Mouse (Mus musculus) central nervous system, embryonic 18 days (tissue): ENCODE measurements around the gene Ttpal. TPM values are rescaled to one million over a fixed set of nuclear protein-coding genes. Genes with fewer than 3 reads are reported as not detected.

Experiments used
- polyA plus RNA-seq: library from polyadenylated mRNA; depleted of rRNA; stranded (reverse); fragments of >200 nt; gene quantifications from 2 replicates; pipeline ENCODE4 v1.2.3, GENCODE M21; 2012; rRNA removed

Gene Ttpal
- 28.1 and 28.4 TPM in 2 replicates for polyA plus RNA-seq

DNA sequence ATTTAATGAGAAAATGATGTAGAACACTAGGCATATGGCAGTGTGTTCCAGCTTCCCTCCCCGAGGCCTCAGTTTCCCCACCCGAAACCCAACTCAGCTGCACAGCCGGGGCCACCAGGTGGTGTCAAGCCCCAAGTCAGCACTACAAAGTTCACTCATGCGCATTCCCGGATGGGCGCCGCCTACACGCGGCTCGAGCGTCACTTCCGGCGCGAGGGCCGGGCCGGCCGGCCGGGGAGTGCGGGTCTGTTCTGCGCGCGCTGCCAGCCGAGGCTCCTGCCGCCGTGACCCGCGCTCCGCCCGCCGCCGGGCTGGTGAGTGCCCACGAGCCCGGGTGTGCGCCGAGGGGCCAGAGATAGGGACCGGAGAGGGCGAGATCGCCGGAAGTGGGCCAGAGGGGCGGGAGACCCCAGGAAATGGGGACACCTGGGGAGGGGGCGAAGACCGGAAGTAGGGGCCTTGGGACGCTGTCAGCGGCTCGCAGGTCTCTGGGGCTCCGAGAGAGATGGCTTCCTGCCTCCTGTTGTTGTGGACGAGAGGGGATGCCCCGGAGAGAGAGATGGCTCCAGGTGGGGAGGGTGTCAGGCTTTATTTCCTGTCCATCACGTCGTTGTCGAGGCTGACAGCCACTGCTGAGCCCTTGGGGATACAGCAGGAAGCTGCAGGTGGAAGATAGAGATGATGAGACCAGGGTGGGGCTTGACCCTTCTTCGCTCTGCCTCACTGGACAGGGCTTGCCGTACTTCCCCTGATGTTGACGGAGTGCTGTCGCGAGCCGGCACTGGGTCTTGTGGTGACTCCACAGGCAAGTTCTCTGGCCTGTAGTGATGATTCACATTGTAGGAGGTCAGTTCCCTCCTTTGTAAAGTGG, at the start of gene Ttpal:
Gene Ttpal, plus strand, starts transcription at position 214 of the 871 bp plus-strand sequence.

DNA sequence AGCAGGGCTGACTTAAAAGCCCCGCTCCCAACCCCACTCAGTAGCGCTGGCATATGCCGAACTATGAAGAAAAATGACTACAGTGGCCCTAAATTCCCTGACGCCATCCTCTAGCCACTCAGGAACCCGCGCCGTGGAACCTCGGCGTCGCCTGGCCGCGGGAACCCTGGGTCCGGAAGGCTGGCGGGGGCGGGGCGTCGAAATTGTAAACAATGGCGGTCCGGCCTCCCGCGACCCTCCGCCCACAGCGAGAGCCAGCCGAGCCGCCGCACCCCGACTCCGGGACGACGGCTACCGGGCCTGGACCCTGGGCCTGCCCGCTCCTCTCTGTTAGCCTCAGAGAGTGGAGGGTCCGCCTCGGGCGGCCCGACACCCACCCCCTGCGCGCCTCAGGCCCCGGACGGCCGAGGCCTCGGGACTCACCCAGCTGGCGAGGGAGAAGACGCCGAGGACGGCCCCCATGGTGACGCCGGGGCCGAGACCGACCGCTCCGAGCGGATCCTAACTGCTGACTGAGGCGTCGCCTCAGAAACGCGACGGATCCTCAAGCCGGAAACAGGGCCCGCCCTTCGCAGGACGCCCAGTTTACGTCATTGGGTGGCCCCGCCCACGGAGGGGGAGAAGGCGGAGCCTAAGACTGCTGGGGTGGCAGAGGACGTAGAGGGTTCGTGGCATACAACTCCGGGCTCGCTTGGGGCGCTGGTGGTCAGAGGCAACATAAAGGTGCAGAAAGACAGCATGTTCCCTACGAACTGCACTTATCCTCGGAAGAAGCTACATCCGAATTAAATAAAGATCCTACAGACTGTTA, 42.7 kb downstream of the Ttpal start, which contains the start of gene Serinc3:
Gene Serinc3, minus strand, starts transcription at position 557 of the 811 bp plus-strand sequence.

DNA sequence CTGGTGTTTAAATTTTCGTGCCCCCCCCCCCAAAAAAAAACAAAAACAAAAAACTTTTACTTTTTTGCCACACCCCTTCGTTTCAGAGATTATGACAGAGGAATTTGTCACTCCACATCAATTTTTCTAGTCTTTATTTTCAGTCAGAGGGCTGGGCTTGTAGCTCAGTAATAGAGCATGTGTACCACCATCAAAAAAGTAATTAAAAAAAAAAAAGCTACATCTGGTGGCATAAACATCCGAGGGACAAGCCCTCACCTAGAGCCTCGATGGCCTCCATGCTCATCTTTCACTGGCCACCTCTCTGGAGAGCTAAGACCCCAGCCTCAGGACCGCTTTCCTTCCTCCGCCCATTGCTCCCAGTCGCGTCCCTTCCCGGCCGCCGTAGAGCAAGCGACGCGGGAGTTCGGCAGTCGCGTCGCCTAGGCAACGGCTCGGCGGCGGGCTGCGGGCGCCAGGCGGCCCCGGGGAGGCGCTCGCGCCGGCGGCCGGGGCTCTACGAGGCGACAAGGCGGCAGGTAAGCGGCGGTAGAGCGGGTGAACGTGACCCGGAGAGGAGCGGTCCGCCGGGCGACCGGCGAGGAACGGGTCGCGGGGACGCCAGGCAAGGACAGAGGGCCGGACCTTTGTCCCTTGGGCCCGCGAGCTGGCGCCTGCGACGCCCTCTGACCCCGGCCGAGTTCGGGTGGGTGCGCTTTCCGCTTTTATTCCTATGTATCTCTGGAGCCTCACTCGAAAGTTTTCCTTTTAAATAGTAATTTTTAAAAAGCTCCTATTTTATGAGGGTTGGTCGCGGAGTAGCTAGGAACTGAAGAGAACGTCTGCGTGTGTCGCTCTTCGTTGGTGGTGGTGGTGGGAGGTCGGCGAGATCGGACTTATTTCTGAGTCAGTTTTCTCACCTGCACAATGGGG, 56.1 kb downstream of the Ttpal start, which contains the start of gene Pkig:
Gene Pkig, plus strand, starts transcription at position 412 of the 912 bp plus-strand sequence.

Other genes with a start within 250 kb of the Ttpal start
- gene Jph2, start 204.3 kb upstream of the Ttpal start, polyA plus RNA-seq = 1.3 and 2.1 TPM in 2 replicates
- 27.2 and 27.8 TPM in 2 replicates for gene Oser1, start 177.6 kb upstream of the Ttpal start, polyA plus RNA-seq
- 137 and 146 TPM in 2 replicates for gene Gdap1l1, start 163.8 kb upstream of the Ttpal start, polyA plus RNA-seq
- 7.1 and 7.4 TPM in 2 replicates for gene Fitm2, start 129.7 kb upstream of the Ttpal start, polyA plus RNA-seq
- gene R3hdml, start 110.0 kb upstream of the Ttpal start, polyA plus RNA-seq = 0.14 and 0.27 TPM in 2 replicates
- 0.03 TPM in 2 replicates for gene Hnf4a, start 95.5 kb upstream of the Ttpal start, polyA plus RNA-seq
- 101 and 104 TPM in 2 replicates for gene Serinc3, start 42.8 kb downstream of the Ttpal start, polyA plus RNA-seq
- gene Pkig, start 56.1 kb downstream of the Ttpal start, polyA plus RNA-seq = 72.6 and 78.2 TPM in 2 replicates
- gene Ada, start 147.9 kb downstream of the Ttpal start, polyA plus RNA-seq = 4.0 and 4.4 TPM in 2 replicates
- gene Ccn5, start 218.5 kb downstream of the Ttpal start, polyA plus RNA-seq = 0.23 and 0.37 TPM in 2 replicates